Mouse (Mus musculus): ENCODE measurements at regions not wholly inside any gene's neighbourhood (a gene's known extent, or its start where the extent isn't known, plus 50 kb on each side); places are given as distances from the start of the nearest gene placed in this dataset.

- no peak for TF ChIP-seq CTCF (IDR thresholded peaks at IDR 0.05)
- intact Hi-C loops (cut with DNase I) = no loop called here
- no peak for DNase-seq
- no peak overlapping the region for H3K27ac ChIP-seq
- H3K4me3 ChIP-seq = no peak overlapping the region
Measured at GRCm38 (mm10) chr8:36376579-36377350, 611.2 kb downstream of the Gm19410 start.

- intact Hi-C loops (cut with DNase I) = no loop called here
- no peak for TF ChIP-seq CTCF (IDR thresholded peaks at IDR 0.05)
- H3K4me3 ChIP-seq = no peak overlapping the region
- no peak for DNase-seq
- H3K27ac ChIP-seq = no peak overlapping the region
Measured at GRCm38 (mm10) chr8:36394487-36394886, 598.9 kb upstream of the AI429214 start.

- intact Hi-C loops (cut with DNase I) = no loop called here
- Histone ChIP-seq H3K4me3 (no peak overlapping the region), H3K27ac (no peak overlapping the region)
- no peak for DNase-seq
- TF ChIP-seq CTCF (IDR thresholded peaks at IDR 0.05) = no peak
Measured at GRCm38 (mm10) chr8:36396493-36396892, 596.9 kb upstream of the AI429214 start.

- no peak for TF ChIP-seq CTCF (IDR thresholded peaks at IDR 0.05)
- H3K4me3 ChIP-seq = no peak overlapping the region
- no peak for DNase-seq
- intact Hi-C loops (cut with DNase I) = no loop called here
- no peak overlapping the region for H3K27ac ChIP-seq
Measured at GRCm38 (mm10) chr8:36406706-36407105, 586.7 kb upstream of the AI429214 start.

All from gastrocnemius, adult 2 months (tissue).